Mouse (Mus musculus): ENCODE measurements around the gene Mcat.

- no peak for TF ChIP-seq CTCF (IDR thresholded peaks at IDR 0.05; ENCODE audit: control insufficient read depth, insufficient read depth, insufficient replicate concordance, low read depth, low read length)
- no peak for TF ChIP-seq POLR2A (IDR thresholded peaks at IDR 0.05; ENCODE audit: control insufficient read depth, low read depth, low read length)
Observed at GRCm38 (mm10) chr15:83603426-83603825, 39.8 kb upstream of the Mcat start.

Measured in testis, adult 2 months (tissue).